Mouse (Mus musculus): ENCODE measurements around the gene Pitpnm1. TPM values are rescaled to one million over a fixed set of nuclear protein-coding genes. Genes with fewer than 3 reads are reported as not detected.

Pitpnm1 gene
- polyA plus RNA-seq, 1 experiment: 42.3 TPM

- Histone ChIP-seq H3K4me2 (ENCODE audit: low read depth) (no peak overlapping the region), H3K27me3 (ENCODE audit: control insufficient read depth, insufficient read depth, insufficient read length) (no peaks in the 10 kb centered on the region), H3ac (ENCODE audit: control insufficient read depth, insufficient read length) (no peak overlapping the region), H3K36me3 (ENCODE audit: control insufficient read depth, insufficient read depth) (no peaks in the 10 kb centered on the region), H3K4me3 (no peak overlapping the region), H3K79me2 (ENCODE audit: control insufficient read depth, insufficient read depth) (no peaks in the 10 kb centered on the region)
- TF ChIP-seq CEBPB (IDR thresholded peaks at IDR 0.05; ENCODE audit: insufficient read depth, poor library complexity, severe bottlenecking): no peak
- TF ChIP-seq TCF12 (IDR thresholded peaks at IDR 0.05; ENCODE audit: insufficient read depth, poor library complexity, severe bottlenecking): no peak
- no peak for TF ChIP-seq MYOD1 (IDR thresholded peaks at IDR 0.05; ENCODE audit: control insufficient read depth in 1 of 3, insufficient read length in 2 of 3, low read depth in 2 of 3)
- TF ChIP-seq POLR2A (IDR thresholded peaks at IDR 0.05; ENCODE audit: insufficient read length, low read depth): no peak
- no peak for TF ChIP-seq E2F4 (IDR thresholded peaks at IDR 0.05; ENCODE audit: insufficient read depth)
- TF ChIP-seq POLR2AphosphoS2 (IDR thresholded peaks at IDR 0.05; ENCODE audit: insufficient read length, low read depth): no peak
- no peak for TF ChIP-seq USF1 (IDR thresholded peaks at IDR 0.05; ENCODE audit: low read depth)
- TF ChIP-seq REST (IDR thresholded peaks at IDR 0.05; ENCODE audit: insufficient read depth, insufficient read length): no peak
- no peak for TF ChIP-seq MAX (IDR thresholded peaks at IDR 0.05; ENCODE audit: low read depth)
- no peak for TF ChIP-seq TCF3 (IDR thresholded peaks at IDR 0.05; ENCODE audit: insufficient read length, low read depth)
- no peak for TF ChIP-seq SRF (IDR thresholded peaks at IDR 0.05; ENCODE audit: control insufficient read depth, insufficient read length, low read depth)
- TF ChIP-seq MYOG (IDR thresholded peaks at IDR 0.05; ENCODE audit: control insufficient read depth in 1 of 3, insufficient read depth in 1 of 3, insufficient read length in 2 of 3, low read depth in 2 of 3): no peak
Measured at GRCm38 (mm10) chr19:4070756-4071155, 29.0 kb upstream of the Pitpnm1 start.

GRCm38 (mm10) chr19:4071406-4071805 lies 28.4 kb upstream of the Pitpnm1 start:
- Histone ChIP-seq H3K4me3 (no peak overlapping the region), H3K36me3 (ENCODE audit: control insufficient read depth, insufficient read depth) (no peaks in the 10 kb centered on the region), H3ac (ENCODE audit: control insufficient read depth, insufficient read length) (no peak overlapping the region), H3K4me2 (ENCODE audit: low read depth) (peak overlapping the region; percentile 15), H3K79me2 (ENCODE audit: control insufficient read depth, insufficient read depth) (no peaks in the 10 kb centered on the region), H3K27me3 (ENCODE audit: control insufficient read depth, insufficient read depth, insufficient read length) (no peaks in the 10 kb centered on the region)
- TF ChIP-seq SRF (IDR thresholded peaks at IDR 0.05; ENCODE audit: control insufficient read depth, insufficient read length, low read depth) (no peak), MYOD1 (IDR thresholded peaks at IDR 0.05; ENCODE audit: control insufficient read depth in 1 of 3, insufficient read length in 2 of 3, low read depth in 2 of 3) (no peak), MYOG (IDR thresholded peaks at IDR 0.05; ENCODE audit: control insufficient read depth in 1 of 3, insufficient read depth in 1 of 3, insufficient read length in 2 of 3, low read depth in 2 of 3) (no peak), E2F4 (IDR thresholded peaks at IDR 0.05; ENCODE audit: insufficient read depth) (no peak), REST (IDR thresholded peaks at IDR 0.05; ENCODE audit: insufficient read depth, insufficient read length) (no peak), TCF12 (IDR thresholded peaks at IDR 0.05; ENCODE audit: insufficient read depth, poor library complexity, severe bottlenecking) (no peak), CEBPB (IDR thresholded peaks at IDR 0.05; ENCODE audit: insufficient read depth, poor library complexity, severe bottlenecking) (no peak), TCF3 (IDR thresholded peaks at IDR 0.05; ENCODE audit: insufficient read length, low read depth) (no peak)

- Histone ChIP-seq H3K4me3 (no peak overlapping the region), H3ac (ENCODE audit: control insufficient read depth, insufficient read length) (no peak overlapping the region), H3K4me2 (ENCODE audit: low read depth) (no peak overlapping the region), H3K36me3 (ENCODE audit: control insufficient read depth, insufficient read depth) (no peaks in the 10 kb centered on the region), H3K79me2 (ENCODE audit: control insufficient read depth, insufficient read depth) (no peaks in the 10 kb centered on the region), H3K27me3 (ENCODE audit: control insufficient read depth, insufficient read depth, insufficient read length) (no peaks in the 10 kb centered on the region)
- TF ChIP-seq SRF (IDR thresholded peaks at IDR 0.05; ENCODE audit: control insufficient read depth, insufficient read length, low read depth) (no peak), POLR2A (IDR thresholded peaks at IDR 0.05; ENCODE audit: insufficient read length, low read depth) (no peak), MAX (IDR thresholded peaks at IDR 0.05; ENCODE audit: low read depth) (no peak), POLR2AphosphoS2 (IDR thresholded peaks at IDR 0.05; ENCODE audit: insufficient read length, low read depth) (no peak), MYOD1 (IDR thresholded peaks at IDR 0.05; ENCODE audit: control insufficient read depth in 1 of 3, insufficient read length in 2 of 3, low read depth in 2 of 3) (no peak), E2F4 (IDR thresholded peaks at IDR 0.05; ENCODE audit: insufficient read depth) (no peak), TCF12 (IDR thresholded peaks at IDR 0.05; ENCODE audit: insufficient read depth, poor library complexity, severe bottlenecking) (no peak), REST (IDR thresholded peaks at IDR 0.05; ENCODE audit: insufficient read depth, insufficient read length) (no peak), USF1 (IDR thresholded peaks at IDR 0.05; ENCODE audit: low read depth) (no peak), MYOG (IDR thresholded peaks at IDR 0.05; ENCODE audit: control insufficient read depth in 1 of 3, insufficient read depth in 1 of 3, insufficient read length in 2 of 3, low read depth in 2 of 3) (no peak), TCF3 (IDR thresholded peaks at IDR 0.05; ENCODE audit: insufficient read length, low read depth) (no peak), CEBPB (IDR thresholded peaks at IDR 0.05; ENCODE audit: insufficient read depth, poor library complexity, severe bottlenecking) (no peak)
Measured at GRCm38 (mm10) chr19:4072706-4073424, 26.9 kb upstream of the Pitpnm1 start.

- H3K36me3 ChIP-seq (ENCODE audit: control insufficient read depth, insufficient read depth): no peaks in the 10 kb centered on the region
- no peak overlapping the region for H3ac ChIP-seq (ENCODE audit: control insufficient read depth, insufficient read length)
- TF ChIP-seq SRF (IDR thresholded peaks at IDR 0.05; ENCODE audit: control insufficient read depth, insufficient read length, low read depth) (no peak), MAX (IDR thresholded peaks at IDR 0.05; ENCODE audit: low read depth) (no peak), CEBPB (IDR thresholded peaks at IDR 0.05; ENCODE audit: insufficient read depth, poor library complexity, severe bottlenecking) (no peak), MYOG (IDR thresholded peaks at IDR 0.05; ENCODE audit: control insufficient read depth in 1 of 3, insufficient read depth in 1 of 3, insufficient read length in 2 of 3, low read depth in 2 of 3) (no peak), E2F4 (IDR thresholded peaks at IDR 0.05; ENCODE audit: insufficient read depth) (no peak), USF1 (IDR thresholded peaks at IDR 0.05; ENCODE audit: low read depth) (no peak), POLR2AphosphoS2 (IDR thresholded peaks at IDR 0.05; ENCODE audit: insufficient read length, low read depth) (no peak), TCF3 (IDR thresholded peaks at IDR 0.05; ENCODE audit: insufficient read length, low read depth) (no peak)
- H3K79me2 ChIP-seq (ENCODE audit: control insufficient read depth, insufficient read depth): no peaks in the 10 kb centered on the region
- H3K4me3 ChIP-seq: no peak overlapping the region
- H3K4me2 ChIP-seq (ENCODE audit: low read depth): no peak overlapping the region
- H3K27me3 ChIP-seq (ENCODE audit: control insufficient read depth, insufficient read depth, insufficient read length): no peaks in the 10 kb centered on the region
Measured at GRCm38 (mm10) chr19:4075531-4075930, 24.3 kb upstream of the Pitpnm1 start.
